Mouse (Mus musculus): ENCODE measurements around the gene Tnnt2. TPM values are rescaled to one million over a fixed set of nuclear protein-coding genes. Genes with fewer than 3 reads are reported as not detected.

The Tnnt2 gene
- polyA plus RNA-seq, 1 experiment from 2014 or later = 2.1 TPM

DNA sequence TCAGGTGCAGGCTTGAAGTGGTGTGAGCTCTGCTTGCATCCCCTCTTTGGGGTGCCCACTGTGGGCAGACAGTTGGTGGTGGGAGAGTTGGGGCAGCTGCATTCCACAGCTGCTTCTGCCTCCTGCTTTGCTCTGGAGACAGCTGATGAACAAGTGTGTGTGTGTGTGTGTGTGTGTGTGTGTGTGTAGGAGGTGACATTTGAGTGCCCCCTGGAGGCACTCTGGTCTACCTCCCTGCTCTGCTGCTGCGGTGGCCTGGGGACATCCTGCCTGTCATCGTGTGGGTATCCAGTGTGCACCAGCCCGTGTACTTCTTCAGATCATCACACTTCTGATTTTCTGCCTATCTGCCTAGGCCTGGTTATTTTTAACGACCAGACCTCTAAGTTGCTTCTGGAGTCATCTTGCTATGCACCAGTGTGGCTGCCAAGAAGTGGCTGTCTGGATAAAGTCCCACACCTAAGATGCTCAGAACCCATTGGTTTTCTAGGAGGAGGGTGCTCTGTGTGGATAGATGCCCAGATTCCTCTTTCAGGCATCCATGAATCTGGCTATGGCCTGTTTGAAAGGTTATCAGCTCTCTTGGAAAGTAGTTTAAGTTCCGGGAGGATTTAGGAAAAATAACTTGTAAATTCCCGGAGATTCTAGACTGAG lies 1.8 kb upstream of the Tnnt2 start:
- Histone ChIP-seq H3K4me2 (ENCODE audit: low read depth, low read length) (no peak overlapping the region), H3K27me3 (ENCODE audit: control insufficient read depth, insufficient read depth, low read length) (no peaks in the 10 kb centered on the region), H3K27ac (ENCODE audit: low read depth, low read length) (no peak overlapping the region), H3K4me1 (ENCODE audit: control insufficient read depth, insufficient read depth, low read length) (no peaks in the 10 kb centered on the region), H3K9me3 (ENCODE audit: control insufficient read depth, low read length) (no peaks in the 10 kb centered on the region), H3K9ac (replicated peaks; ENCODE audit: low read depth, low read length) (no peak overlapping the region), H3K4me3 (ENCODE audit: low read depth, low read length) (no peak overlapping the region), H3K36me3 (ENCODE audit: control insufficient read depth, insufficient read depth, low read length) (no peaks in the 10 kb centered on the region)
- no peak for ATAC-seq (ENCODE audit: low read depth)
- 74% methylated on average over 6 of the region's 6 CpGs for WGBS

DNA sequence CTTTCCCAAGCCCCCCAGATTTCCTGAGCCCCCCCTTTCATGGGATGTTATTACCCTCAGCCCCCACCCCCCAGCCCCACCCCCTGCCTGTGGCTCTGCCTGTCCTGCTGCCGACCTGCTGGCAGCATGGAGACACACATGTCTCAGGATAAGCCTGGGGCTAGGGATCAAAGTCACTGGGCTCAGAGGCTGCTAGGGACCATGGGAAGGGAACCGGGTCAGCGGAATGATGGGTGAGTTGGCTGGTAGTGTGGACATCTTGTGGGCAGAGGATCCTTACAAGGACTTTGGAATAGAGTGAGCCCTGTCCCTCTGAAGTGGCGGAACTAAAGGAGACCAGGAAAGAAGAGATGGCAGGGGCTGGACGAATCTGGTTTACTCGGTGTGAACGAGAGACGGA lies 1.2 kb upstream of the Tnnt2 start:
- ATAC-seq (ENCODE audit: low read depth) = no peak
- H3K27ac ChIP-seq (ENCODE audit: low read depth, low read length) = no peak overlapping the region
- no peaks in the 10 kb centered on the region for H3K4me1 ChIP-seq (ENCODE audit: control insufficient read depth, insufficient read depth, low read length)
- no peak overlapping the region for H3K9ac ChIP-seq (replicated peaks; ENCODE audit: low read depth, low read length)
- H3K4me2 ChIP-seq (ENCODE audit: low read depth, low read length) = no peak overlapping the region
- H3K36me3 ChIP-seq (ENCODE audit: control insufficient read depth, insufficient read depth, low read length) = no peaks in the 10 kb centered on the region
- no peaks in the 10 kb centered on the region for H3K9me3 ChIP-seq (ENCODE audit: control insufficient read depth, low read length)
- WGBS = 83% methylated on average over 8 of the region's 8 CpGs
- H3K4me3 ChIP-seq (ENCODE audit: low read depth, low read length) = no peak overlapping the region
- no peaks in the 10 kb centered on the region for H3K27me3 ChIP-seq (ENCODE audit: control insufficient read depth, insufficient read depth, low read length)

DNA sequence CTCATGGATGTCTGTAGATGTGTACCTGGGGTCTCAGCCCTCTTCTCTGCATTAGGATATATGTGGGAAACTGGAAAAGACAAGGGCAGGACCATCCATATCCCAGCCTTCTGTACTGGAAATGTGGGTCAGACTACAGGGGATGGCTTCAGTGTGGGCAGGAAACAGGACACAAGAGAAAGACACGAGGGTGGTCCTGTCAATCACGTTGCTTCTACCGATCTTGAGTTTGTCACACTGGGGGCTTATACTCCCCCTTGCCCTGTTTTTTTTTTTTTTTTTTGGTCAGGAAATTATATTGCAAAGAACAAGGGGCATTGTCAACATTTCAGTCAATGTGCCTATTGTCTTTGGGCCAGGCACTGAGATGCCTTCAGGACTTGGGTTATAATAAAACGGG lies 2.5 kb downstream of the Tnnt2 start:
- no peaks in the 10 kb centered on the region for H3K9me3 ChIP-seq (ENCODE audit: control insufficient read depth, low read length)
- no peak overlapping the region for H3K4me2 ChIP-seq (ENCODE audit: low read depth, low read length)
- ATAC-seq (ENCODE audit: low read depth) = no peak
- 63% methylated on average over 4 of the region's 4 CpGs for WGBS
- H3K9ac ChIP-seq (replicated peaks; ENCODE audit: low read depth, low read length) = no peak overlapping the region
- H3K4me1 ChIP-seq (ENCODE audit: control insufficient read depth, insufficient read depth, low read length) = no peaks in the 10 kb centered on the region
- no peak overlapping the region for H3K27ac ChIP-seq (ENCODE audit: low read depth, low read length)
- no peak overlapping the region for H3K4me3 ChIP-seq (ENCODE audit: low read depth, low read length)
- no peaks in the 10 kb centered on the region for H3K27me3 ChIP-seq (ENCODE audit: control insufficient read depth, insufficient read depth, low read length)
- H3K36me3 ChIP-seq (ENCODE audit: control insufficient read depth, insufficient read depth, low read length) = no peaks in the 10 kb centered on the region

DNA sequence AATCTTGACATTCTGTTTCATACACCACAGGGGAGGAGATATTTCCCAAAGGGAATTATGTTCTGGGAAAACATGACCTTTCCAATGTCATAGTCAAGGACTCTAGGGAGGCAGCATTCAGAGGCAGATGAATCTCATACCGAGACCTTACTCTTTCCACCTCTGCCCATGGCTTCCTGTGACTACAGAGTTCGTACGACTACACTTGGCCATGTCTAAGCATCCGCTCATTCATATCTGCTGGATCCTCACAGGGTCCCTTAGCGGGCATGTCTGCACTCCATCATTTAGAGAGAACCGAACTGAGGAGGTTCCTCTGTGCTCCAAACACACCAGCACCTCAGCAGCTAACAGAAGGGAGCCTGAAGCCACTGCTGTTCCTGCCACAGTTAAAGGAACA lies 2.9 kb downstream of the Tnnt2 start:
- no peak overlapping the region for H3K4me3 ChIP-seq (ENCODE audit: low read depth, low read length)
- no peak overlapping the region for H3K4me2 ChIP-seq (ENCODE audit: low read depth, low read length)
- H3K27ac ChIP-seq (ENCODE audit: low read depth, low read length) = no peak overlapping the region
- ATAC-seq (ENCODE audit: low read depth) = no peak
- H3K36me3 ChIP-seq (ENCODE audit: control insufficient read depth, insufficient read depth, low read length) = no peaks in the 10 kb centered on the region
- H3K4me1 ChIP-seq (ENCODE audit: control insufficient read depth, insufficient read depth, low read length) = no peaks in the 10 kb centered on the region
- H3K9ac ChIP-seq (replicated peaks; ENCODE audit: low read depth, low read length) = no peak overlapping the region
- 84% methylated on average over 6 of the region's 6 CpGs for WGBS
- no peaks in the 10 kb centered on the region for H3K9me3 ChIP-seq (ENCODE audit: control insufficient read depth, low read length)
- H3K27me3 ChIP-seq (ENCODE audit: control insufficient read depth, insufficient read depth, low read length) = no peaks in the 10 kb centered on the region

DNA sequence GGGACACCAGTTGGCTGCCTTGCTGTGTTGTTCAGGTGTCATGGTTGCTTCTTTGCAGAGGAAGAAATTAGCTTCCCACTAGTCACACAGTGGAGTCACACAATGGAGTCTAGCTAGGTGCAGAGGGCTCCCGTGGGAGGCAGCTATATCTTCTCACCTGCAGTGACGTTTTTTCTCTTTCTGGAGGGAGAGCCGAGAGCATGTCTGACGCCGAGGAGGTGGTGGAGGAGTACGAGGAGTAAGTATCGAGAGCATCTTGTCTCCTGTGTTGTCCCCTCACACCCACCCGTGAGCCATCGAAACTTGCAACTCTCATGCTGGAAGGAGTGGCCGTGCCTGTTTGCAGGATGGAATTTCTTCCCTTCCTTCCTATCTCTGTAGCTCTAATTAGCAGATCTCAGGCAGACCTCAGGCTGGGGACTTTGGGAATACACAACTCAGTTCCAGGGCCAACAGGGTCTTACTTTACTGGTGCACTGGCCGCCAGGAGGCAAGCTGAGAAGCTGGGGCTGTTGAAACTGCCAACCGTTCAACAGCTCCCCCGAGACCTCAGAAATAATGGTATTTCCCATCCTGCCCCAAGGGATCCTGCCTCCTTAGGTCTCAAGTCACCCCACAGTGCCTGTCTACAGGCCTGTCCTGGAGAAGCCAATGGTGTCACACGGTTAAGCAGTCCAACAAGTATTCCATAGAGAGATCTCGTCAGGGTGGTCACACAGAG lies 4.7 kb downstream of the Tnnt2 start:
- Histone ChIP-seq H3K4me1 (ENCODE audit: control insufficient read depth, insufficient read depth, low read length) (no peaks in the 10 kb centered on the region), H3K27ac (ENCODE audit: low read depth, low read length) (no peak overlapping the region), H3K4me3 (ENCODE audit: low read depth, low read length) (no peak overlapping the region), H3K9me3 (ENCODE audit: control insufficient read depth, low read length) (no peaks in the 10 kb centered on the region), H3K4me2 (ENCODE audit: low read depth, low read length) (no peak overlapping the region), H3K36me3 (ENCODE audit: control insufficient read depth, insufficient read depth, low read length) (no peaks in the 10 kb centered on the region), H3K27me3 (ENCODE audit: control insufficient read depth, insufficient read depth, low read length) (no peaks in the 10 kb centered on the region), H3K9ac (replicated peaks; ENCODE audit: low read depth, low read length) (no peak overlapping the region)
- 77% methylated on average over 15 of the region's 15 CpGs for WGBS
- no peak for ATAC-seq (ENCODE audit: low read depth)

DNA sequence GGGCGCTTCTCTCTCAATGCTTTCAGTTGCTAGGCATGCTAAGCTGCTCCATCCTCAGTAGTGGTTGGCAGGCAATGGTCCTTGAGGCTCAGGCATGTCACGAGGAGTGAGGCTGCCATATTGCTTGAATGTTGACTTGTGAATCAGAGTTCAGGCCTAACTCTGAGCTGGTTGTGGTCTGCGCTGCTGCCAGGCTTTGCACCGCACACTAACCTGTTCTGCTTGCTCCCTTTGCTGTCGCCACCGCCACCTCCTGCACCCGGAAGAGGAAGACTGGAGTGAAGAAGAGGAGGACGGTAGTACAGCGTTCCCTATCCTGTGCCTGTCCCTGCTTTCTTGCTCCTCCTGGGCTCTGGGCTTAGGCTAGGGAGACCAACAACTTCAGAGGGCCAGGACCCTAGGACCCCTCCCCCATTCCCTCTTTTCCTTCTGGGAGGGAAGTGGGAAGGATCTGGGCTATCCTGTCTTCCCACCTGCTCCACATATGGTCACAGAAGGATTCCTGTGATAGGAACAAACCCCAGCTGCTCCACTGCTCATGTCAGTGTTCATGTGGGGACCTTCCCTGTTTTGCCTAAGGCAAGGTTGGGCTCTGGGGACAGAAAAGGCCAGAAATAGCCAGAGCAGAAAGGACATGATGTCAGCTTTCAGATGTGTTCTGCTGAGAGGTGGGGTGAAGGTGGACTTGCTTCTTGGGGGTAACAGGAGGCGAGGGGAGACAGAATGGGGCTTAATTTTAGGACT lies 7.5 kb downstream of the Tnnt2 start:
- no peak overlapping the region for H3K27ac ChIP-seq (ENCODE audit: low read depth, low read length)
- 90% methylated on average over 10 of the region's 10 CpGs for WGBS
- H3K4me2 ChIP-seq (ENCODE audit: low read depth, low read length) = no peak overlapping the region
- no peaks in the 10 kb centered on the region for H3K27me3 ChIP-seq (ENCODE audit: control insufficient read depth, insufficient read depth, low read length)
- no peaks in the 10 kb centered on the region for H3K36me3 ChIP-seq (ENCODE audit: control insufficient read depth, insufficient read depth, low read length)
- H3K9me3 ChIP-seq (ENCODE audit: control insufficient read depth, low read length) = no peaks in the 10 kb centered on the region
- H3K4me1 ChIP-seq (ENCODE audit: control insufficient read depth, insufficient read depth, low read length) = no peaks in the 10 kb centered on the region
- no peak for ATAC-seq (ENCODE audit: low read depth)
- H3K4me3 ChIP-seq (ENCODE audit: low read depth, low read length) = no peak overlapping the region
- no peak overlapping the region for H3K9ac ChIP-seq (replicated peaks; ENCODE audit: low read depth, low read length)

DNA sequence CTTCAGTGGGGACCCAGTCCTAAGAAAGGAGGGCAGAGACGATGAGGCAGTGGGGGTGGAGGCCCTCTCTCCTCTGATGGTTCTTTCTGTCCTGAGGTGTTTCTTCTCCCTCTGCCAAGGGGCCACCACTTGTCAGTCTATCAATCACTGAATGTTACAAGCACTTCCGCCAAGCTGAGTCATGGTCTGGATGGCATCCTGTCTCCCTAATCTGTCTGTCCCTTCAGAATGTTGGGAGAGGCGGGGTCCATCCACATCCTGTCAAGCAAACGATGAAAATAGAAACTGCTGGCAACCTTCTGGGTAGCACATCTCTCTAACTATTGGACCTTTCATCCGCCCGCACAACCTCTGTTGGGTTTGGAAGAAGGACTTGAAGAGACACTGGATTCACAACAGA lies 8.3 kb downstream of the Tnnt2 start:
- ATAC-seq (ENCODE audit: low read depth) = no peak
- no peaks in the 10 kb centered on the region for H3K9me3 ChIP-seq (ENCODE audit: control insufficient read depth, low read length)
- no peaks in the 10 kb centered on the region for H3K27me3 ChIP-seq (ENCODE audit: control insufficient read depth, insufficient read depth, low read length)
- H3K4me2 ChIP-seq (ENCODE audit: low read depth, low read length) = no peak overlapping the region
- no peak overlapping the region for H3K9ac ChIP-seq (replicated peaks; ENCODE audit: low read depth, low read length)
- WGBS = 85% methylated on average over 6 of the region's 6 CpGs
- no peaks in the 10 kb centered on the region for H3K36me3 ChIP-seq (ENCODE audit: control insufficient read depth, insufficient read depth, low read length)
- no peak overlapping the region for H3K27ac ChIP-seq (ENCODE audit: low read depth, low read length)
- no peaks in the 10 kb centered on the region for H3K4me1 ChIP-seq (ENCODE audit: control insufficient read depth, insufficient read depth, low read length)
- no peak overlapping the region for H3K4me3 ChIP-seq (ENCODE audit: low read depth, low read length)

DNA sequence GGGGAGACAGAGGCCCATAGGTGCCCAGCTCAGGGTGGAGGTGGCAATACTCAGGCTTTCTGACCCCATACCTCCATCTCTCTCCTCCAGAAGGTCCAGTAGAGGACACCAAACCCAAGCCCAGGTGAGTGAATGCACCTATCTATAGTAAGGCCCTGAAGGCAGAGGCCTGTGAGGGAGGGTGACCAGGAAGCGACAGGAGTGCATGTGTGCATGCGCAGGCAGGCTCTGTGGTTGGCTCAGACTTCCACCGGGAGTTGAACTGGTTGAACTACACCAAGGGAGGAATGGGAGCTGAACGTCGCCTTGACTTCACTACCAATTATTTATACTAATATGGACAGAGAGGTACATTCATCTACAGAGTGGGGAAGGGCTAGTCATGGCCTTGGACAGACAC lies 10.5 kb downstream of the Tnnt2 start:
- H3K4me1 ChIP-seq (ENCODE audit: control insufficient read depth, insufficient read depth, low read length) = no peaks in the 10 kb centered on the region
- H3K27me3 ChIP-seq (ENCODE audit: control insufficient read depth, insufficient read depth, low read length) = no peaks in the 10 kb centered on the region
- H3K4me2 ChIP-seq (ENCODE audit: low read depth, low read length) = no peak overlapping the region
- no peaks in the 10 kb centered on the region for H3K36me3 ChIP-seq (ENCODE audit: control insufficient read depth, insufficient read depth, low read length)
- H3K9me3 ChIP-seq (ENCODE audit: control insufficient read depth, low read length) = no peaks in the 10 kb centered on the region
- no peak overlapping the region for H3K4me3 ChIP-seq (ENCODE audit: low read depth, low read length)
- 75% methylated on average over 5 of the region's 5 CpGs for WGBS
- no peak overlapping the region for H3K9ac ChIP-seq (replicated peaks; ENCODE audit: low read depth, low read length)
- ATAC-seq (ENCODE audit: low read depth) = no peak
- no peak overlapping the region for H3K27ac ChIP-seq (ENCODE audit: low read depth, low read length)

DNA sequence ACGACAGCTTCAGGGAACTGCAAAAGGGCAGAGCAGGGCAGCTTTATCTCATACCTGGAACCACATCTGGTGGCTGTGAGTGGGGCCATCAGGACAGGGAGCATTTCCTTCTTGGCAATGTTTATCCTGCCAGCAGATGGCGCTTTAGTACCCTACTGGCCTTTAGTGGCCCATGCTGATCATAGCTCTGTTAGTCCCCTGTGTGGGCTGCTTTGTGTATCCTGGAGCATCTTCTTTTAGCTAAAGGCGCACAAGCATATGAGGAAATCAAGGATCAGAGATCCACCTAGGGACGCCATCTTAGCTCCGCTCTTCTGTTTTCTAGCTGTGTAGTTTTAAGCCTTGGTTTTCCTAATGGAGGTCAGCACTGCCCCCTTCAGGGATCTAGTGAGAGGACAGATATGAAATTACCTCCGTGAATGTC lies 11.0 kb downstream of the Tnnt2 start:
- no peaks in the 10 kb centered on the region for H3K27me3 ChIP-seq (ENCODE audit: control insufficient read depth, insufficient read depth, low read length)
- ATAC-seq (ENCODE audit: low read depth) = no peak
- no peaks in the 10 kb centered on the region for H3K9me3 ChIP-seq (ENCODE audit: control insufficient read depth, low read length)
- no peak overlapping the region for H3K9ac ChIP-seq (replicated peaks; ENCODE audit: low read depth, low read length)
- 32% methylated on average over 6 of the region's 6 CpGs for WGBS
- H3K4me2 ChIP-seq (ENCODE audit: low read depth, low read length) = no peak overlapping the region
- no peaks in the 10 kb centered on the region for H3K36me3 ChIP-seq (ENCODE audit: control insufficient read depth, insufficient read depth, low read length)
- no peak overlapping the region for H3K4me3 ChIP-seq (ENCODE audit: low read depth, low read length)
- no peak overlapping the region for H3K27ac ChIP-seq (ENCODE audit: low read depth, low read length)
- no peaks in the 10 kb centered on the region for H3K4me1 ChIP-seq (ENCODE audit: control insufficient read depth, insufficient read depth, low read length)

Measured in neural tube, embryonic 14.5 days (tissue).